ENCODE assay signal across 12 mouse cellular contexts in genomic region chr8:103235614-103236013, GRCm38 (mm10).
A peak's percentile ranks its signal among the peaks of the same experiment; 100 is the strongest.
DNase-seq lines count a peak whose midpoint lies in the region; ATAC-seq and TF ChIP-seq lines count a peak whose summit lies in the region.
"Had no signal": no experiment of that assay in that cellular context is flagged by ENCODE, and none has a peak within 500 bp of the region (broad histone marks: within the 10 kb centered on the region; RNA-seq: fewer than 3 reads in every experiment).

No protein-coding gene starts in this region.

- H3K9ac ChIP-seq in embryonic facial prominence, embryonic 15.5 days, result no peak overlapping the region
- no peak overlapping the region for H3K9ac ChIP-seq in kidney, postnatal 0 days (ENCODE audit: low read depth, low read length)
- H3K9ac ChIP-seq in stomach, embryonic 15.5 days, result no peak overlapping the region

- peaks cover 15% of the 10 kb centered on the region for H3K4me1 ChIP-seq in embryonic facial prominence, embryonic 15.5 days
- H3K4me1 ChIP-seq in kidney, postnatal 0 days (replicated peaks; ENCODE audit: insufficient read depth, low read length), result 0 out of 2 replicates have a peak, but pooled peaks cover 4% of the 10 kb centered on the region
- peaks cover 10% of the 10 kb centered on the region; the same call in 1 of the 2 replicates for H3K4me1 ChIP-seq in stomach, embryonic 15.5 days

- TF ChIP-seq CTCF in kidney, postnatal 0 days (IDR thresholded peaks at IDR 0.05; ENCODE audit: low read depth), result no peak

- DNase-seq in ovary, postnatal 14 days (ENCODE audit: low spot score), result peak; percentile 10
- DNase-seq in ovary, postnatal 10 days (ENCODE audit: low spot score), result no peak
- DNase-seq in kidney, postnatal 0 days (ENCODE audit: low spot score), result peak; percentile 74
- no peak for DNase-seq in cerebellum, postnatal 14 days
- DNase-seq in adrenal gland, postnatal 10 days, result no peak
- no peak for DNase-seq in thymus, postnatal 0 days (ENCODE audit: low spot score)

- no peak overlapping the region for H3K4me3 ChIP-seq in embryonic facial prominence, embryonic 15.5 days (replicated peaks)
- no peak overlapping the region for H3K4me3 ChIP-seq in kidney, postnatal 0 days (replicated peaks; ENCODE audit: low read depth, low read length)
- H3K4me3 ChIP-seq in stomach, embryonic 15.5 days (replicated peaks), result no peak overlapping the region
- H3K4me3 ChIP-seq: erythroblast, embryonic 14.5 days; heart, adult 2 months; layer of hippocampus, adult 2 months had no signal

- no peak for ATAC-seq in embryonic facial prominence, embryonic 15.5 days (ENCODE audit: insufficient number of reproducible peaks, low FRiP score, low TSS enrichment, low read depth)
- ATAC-seq in kidney, postnatal 0 days (replicated peaks; ENCODE audit: low FRiP score, low read depth), result no peak
- no peak for ATAC-seq in stomach, embryonic 15.5 days (ENCODE audit: insufficient read depth, low FRiP score, low read depth)

- peak overlapping the region; percentile 72 for H3K27ac ChIP-seq in embryonic facial prominence, embryonic 15.5 days (replicated peaks)
- H3K27ac ChIP-seq in kidney, postnatal 0 days, result 0 out of 2 replicates have a peak overlapping the region, but pooled peaks have one; percentile 19
- peak overlapping the region; percentile 66; the same call in 1 of the 2 replicates for H3K27ac ChIP-seq in stomach, embryonic 15.5 days
- H3K27ac ChIP-seq: heart, adult 2 months; layer of hippocampus, adult 2 months had no signal

- no peaks in the 10 kb centered on the region for H3K9me3 ChIP-seq in embryonic facial prominence, embryonic 15.5 days (replicated peaks)
- no peaks in the 10 kb centered on the region for H3K9me3 ChIP-seq in kidney, postnatal 0 days (replicated peaks; ENCODE audit: low read length)
- H3K9me3 ChIP-seq in stomach, embryonic 15.5 days, result no peaks in the 10 kb centered on the region

- WGBS in embryonic facial prominence, embryonic 15.5 days, result 11% methylated on average over 1 of the region's 1 CpGs
- WGBS in kidney, postnatal 0 days, result 5% methylated on average over 1 of the region's 1 CpGs
- 33% methylated on average over 1 of the region's 1 CpGs for WGBS in stomach, embryonic 15.5 days

- H3K36me3 ChIP-seq in embryonic facial prominence, embryonic 15.5 days, result no peaks in the 10 kb centered on the region
- no peaks in the 10 kb centered on the region for H3K36me3 ChIP-seq in kidney, postnatal 0 days (ENCODE audit: insufficient read depth, low read length)
- H3K36me3 ChIP-seq in stomach, embryonic 15.5 days, result no peaks in the 10 kb centered on the region
- H3K36me3 ChIP-seq: G1E had no signal

- no peaks in the 10 kb centered on the region for H3K27me3 ChIP-seq in embryonic facial prominence, embryonic 15.5 days
- H3K27me3 ChIP-seq in kidney, postnatal 0 days (ENCODE audit: insufficient read depth, low read length), result no peaks in the 10 kb centered on the region
- H3K27me3 ChIP-seq in stomach, embryonic 15.5 days (replicated peaks), result no peaks in the 10 kb centered on the region

- H3K4me2 ChIP-seq in embryonic facial prominence, embryonic 15.5 days (replicated peaks), result no peak overlapping the region
- H3K4me2 ChIP-seq in kidney, postnatal 0 days (ENCODE audit: low read length), result no peak overlapping the region
- no peak overlapping the region for H3K4me2 ChIP-seq in stomach, embryonic 15.5 days

Comparison
In these comparisons a context has a peak if more than half of its experiments do, and no peak if none do; other contexts are left out.
1. DNase-seq: peak in ovary, postnatal 14 days (single experiment) and kidney, postnatal 0 days (single experiment); none in ovary, postnatal 10 days (single experiment), cerebellum, postnatal 14 days (0 of 2), adrenal gland, postnatal 10 days (single experiment) and thymus, postnatal 0 days (single experiment).
2. H3K27ac ChIP-seq: peak in every context shown above with its lines; median percentile 72 in embryonic facial prominence, embryonic 15.5 days; 66 in stomach, embryonic 15.5 days; 19 in kidney, postnatal 0 days.